In the genomic region with DNA sequence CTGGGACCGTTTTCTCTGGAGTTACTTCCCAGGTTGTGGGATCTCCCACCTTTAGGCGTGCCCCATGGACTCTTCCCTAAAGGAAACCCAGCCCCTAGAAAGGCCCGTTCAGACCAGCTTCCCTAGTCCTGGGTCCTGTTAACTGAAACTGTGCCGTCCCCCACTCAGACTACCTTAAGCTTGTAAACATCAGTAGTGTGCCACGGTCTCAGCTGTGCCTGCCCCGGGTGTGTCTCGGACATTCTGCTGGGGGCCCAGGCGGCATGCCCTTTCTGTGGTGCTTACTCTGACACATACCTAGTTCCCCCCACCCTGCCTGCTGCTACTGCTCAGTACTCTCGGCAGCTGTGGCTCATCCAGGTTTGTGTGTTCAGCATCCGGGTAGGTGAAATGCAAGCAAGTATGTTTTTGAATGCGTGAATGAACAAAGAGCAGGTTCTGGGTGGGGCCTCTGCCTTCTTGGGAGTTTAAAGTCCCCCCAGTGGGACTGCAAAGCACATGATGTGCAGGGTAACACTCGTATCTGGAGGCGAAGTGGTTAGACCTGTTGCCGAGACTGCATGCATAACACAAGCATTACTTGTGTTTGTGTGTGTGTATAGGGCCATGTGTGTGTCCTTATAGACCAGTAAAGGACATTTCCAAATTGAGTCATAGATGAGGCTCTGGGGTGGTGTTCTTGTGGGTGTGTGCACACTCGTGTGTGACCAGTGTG, we compare ENCODE assay signal across 15 mouse cellular contexts.
DNase-seq lines count a peak whose midpoint lies in the region; ATAC-seq and TF ChIP-seq lines count a peak whose summit lies in the region.
"Had no signal": no experiment of that assay in that cellular context is flagged by ENCODE, and none has a peak within 500 bp of the region (broad histone marks: within the 10 kb centered on the region; RNA-seq: fewer than 3 reads in every experiment).

No protein-coding gene starts in this region.

- H3K27me3 ChIP-seq in forebrain, embryonic 10.5 days (ENCODE audit: poor library complexity, severe bottlenecking) = no peaks in the 10 kb centered on the region
- H3K27me3 ChIP-seq in forebrain, postnatal 0 days (ENCODE audit: insufficient read depth, low read length) = no peaks in the 10 kb centered on the region
- no peaks in the 10 kb centered on the region for H3K27me3 ChIP-seq in kidney, embryonic 14.5 days (ENCODE audit: control insufficient read depth, insufficient read depth, low read length)
- H3K27me3 ChIP-seq in CH12.LX (replicated peaks) = no peaks in the 10 kb centered on the region
- H3K27me3 ChIP-seq in midbrain, embryonic 14.5 days (ENCODE audit: control insufficient read depth, insufficient read depth, low read length) = no peaks in the 10 kb centered on the region
- H3K27me3 ChIP-seq: hindbrain, embryonic 15.5 days; Patski had no signal

- H3K9me3 ChIP-seq in forebrain, embryonic 10.5 days = no peaks in the 10 kb centered on the region
- no peaks in the 10 kb centered on the region for H3K9me3 ChIP-seq in forebrain, postnatal 0 days (ENCODE audit: low read length)
- no peaks in the 10 kb centered on the region for H3K9me3 ChIP-seq in kidney, embryonic 14.5 days (ENCODE audit: control insufficient read depth, low read length)
- no peaks in the 10 kb centered on the region for H3K9me3 ChIP-seq in CH12.LX (replicated peaks; ENCODE audit: low read length)
- no peaks in the 10 kb centered on the region for H3K9me3 ChIP-seq in midbrain, embryonic 14.5 days (ENCODE audit: control insufficient read depth, low read length)
- H3K9me3 ChIP-seq: hindbrain, embryonic 15.5 days had no signal

- H3K79me2 ChIP-seq in CH12.LX (replicated peaks; ENCODE audit: control insufficient read depth, extremely low read depth, insufficient read depth, poor library complexity, severe bottlenecking) = peaks cover 12% of the 10 kb centered on the region; the same call in 1 of the 2 replicates

- no peak overlapping the region for H3K9ac ChIP-seq in forebrain, postnatal 0 days
- no peak overlapping the region for H3K9ac ChIP-seq in kidney, embryonic 14.5 days (ENCODE audit: low read depth, low read length)
- H3K9ac ChIP-seq in CH12.LX (ENCODE audit: insufficient read depth, low read depth) = no peak overlapping the region
- H3K9ac ChIP-seq in midbrain, embryonic 14.5 days (replicated peaks; ENCODE audit: low read length) = no peak overlapping the region; the same call in 1 of the 2 replicates
- H3K9ac ChIP-seq: hindbrain, embryonic 15.5 days had no signal

- no peak for DNase-seq in forebrain, embryonic 10.5 days (ENCODE audit: extremely low spot score, low spot score)
- no peak for DNase-seq in forebrain, postnatal 0 days
- DNase-seq in kidney, adult 18-20 months = no peak
- DNase-seq in CH12.LX (ENCODE audit: extremely low read depth) = no peak
- DNase-seq in midbrain, embryonic 14.5 days = no peak
- DNase-seq in adrenal gland, postnatal 36 days = no peak
- no peak for DNase-seq in gastrocnemius, postnatal 10 days
- DNase-seq: cerebellum, adult 9-11 months; embryo, embryonic 11 days; lung, postnatal 4 days had no signal

- H3K27ac ChIP-seq in forebrain, embryonic 10.5 days = 0 out of 2 replicates have a peak overlapping the region, but pooled peaks have one; percentile 20
- H3K27ac ChIP-seq in forebrain, postnatal 0 days (ENCODE audit: low read depth, low read length) = no peak overlapping the region
- H3K27ac ChIP-seq in kidney, embryonic 14.5 days (ENCODE audit: low read depth, low read length) = 0 out of 2 replicates have a peak overlapping the region, but pooled peaks have one; percentile 6
- peak overlapping the region; percentile 17 for H3K27ac ChIP-seq in CH12.LX (ENCODE audit: insufficient read depth, low read depth)
- H3K27ac ChIP-seq in midbrain, embryonic 14.5 days (replicated peaks; ENCODE audit: low read depth, low read length) = peak overlapping the region; percentile 13; the same call in 1 of the 2 replicates
- H3K27ac ChIP-seq: hindbrain, embryonic 15.5 days; kidney, postnatal 0 days had no signal

- H3K4me3 ChIP-seq in forebrain, embryonic 10.5 days = no peak overlapping the region
- H3K4me3 ChIP-seq in forebrain, postnatal 0 days (ENCODE audit: low read depth, low read length) = no peak overlapping the region
- no peak overlapping the region for H3K4me3 ChIP-seq in kidney, embryonic 14.5 days (ENCODE audit: low read length)
- no peak overlapping the region for H3K4me3 ChIP-seq in CH12.LX (replicated peaks in 1 of 3; ENCODE audit: low read depth in 2 of 3, low read length in 2 of 3, poor library complexity in 1 of 3)
- H3K4me3 ChIP-seq in midbrain, embryonic 14.5 days (replicated peaks; ENCODE audit: low read depth, low read length) = no peak overlapping the region
- H3K4me3 ChIP-seq: hindbrain, embryonic 15.5 days had no signal

- peak; percentile 5; the same call in 1 of the 2 replicates for TF ChIP-seq EP300 in CH12.LX (IDR thresholded peaks at IDR 0.05; ENCODE audit: low read length)

- no peak for TF ChIP-seq POLR2A in CH12.LX (IDR thresholded peaks at IDR 0.05; ENCODE audit: low read depth, low read length)

- 88% methylated on average over 15 of the region's 15 CpGs for WGBS in forebrain, embryonic 10.5 days
- 82% methylated on average over 15 of the region's 15 CpGs for WGBS in forebrain, postnatal 0 days
- WGBS in kidney, embryonic 14.5 days = 72% methylated on average over 15 of the region's 15 CpGs
- 85% methylated on average over 15 of the region's 15 CpGs for WGBS in midbrain, embryonic 14.5 days

- dilution Hi-C loops in CH12.LX (cut with MboI; ENCODE audit: extremely low pct_ligation_motif_present, extremely low pct_unique_long_range_greater_than_20kb, low sequenced_read_pairs) = no loop called here

- no peak for TF ChIP-seq RAD21 in CH12.LX (IDR thresholded peaks at IDR 0.05; ENCODE audit: low read depth, low read length)

- H3K4me2 ChIP-seq in forebrain, postnatal 0 days (ENCODE audit: low read depth) = no peak overlapping the region
- no peak overlapping the region for H3K4me2 ChIP-seq in kidney, embryonic 14.5 days (replicated peaks; ENCODE audit: low read depth, low read length)
- peak overlapping the region; percentile 34 for H3K4me2 ChIP-seq in CH12.LX (ENCODE audit: insufficient read depth, low read depth, poor library complexity, severe bottlenecking)
- no peak overlapping the region for H3K4me2 ChIP-seq in midbrain, embryonic 14.5 days (ENCODE audit: low read length)
- H3K4me2 ChIP-seq: heart, embryonic 11.5 days; hindbrain, embryonic 15.5 days had no signal

- in situ Hi-C loops in CH12.LX (cut with MboI; ENCODE audit: low pct_ligation_motif_present, low pct_unique_long_range_greater_than_20kb, low sequenced_read_pairs) = loop anchor here (25.0 kb wide), 1 partner anchor 1129 kb away; a partner anchor contains a TSS

- H3K36me3 ChIP-seq in forebrain, embryonic 10.5 days (replicated peaks) = peaks cover 86% of the 10 kb centered on the region
- 0 out of 2 replicates have a peak, but pooled peaks cover 3% of the 10 kb centered on the region for H3K36me3 ChIP-seq in forebrain, postnatal 0 days (ENCODE audit: insufficient read depth)
- H3K36me3 ChIP-seq in kidney, embryonic 14.5 days (ENCODE audit: control insufficient read depth, insufficient read depth, low read length) = peaks cover 10% of the 10 kb centered on the region; the same call in 1 of the 2 replicates
- peaks cover 6 to 63% of the 10 kb centered on the region in 2 experiments for H3K36me3 ChIP-seq in CH12.LX (replicated peaks in 1 of 2; ENCODE audit: control insufficient read depth in 1 of 2, insufficient read depth in 1 of 2, low read length in 1 of 2)
- H3K36me3 ChIP-seq in midbrain, embryonic 14.5 days (ENCODE audit: control insufficient read depth, insufficient read depth, low read length) = peaks cover 23% of the 10 kb centered on the region
- H3K36me3 ChIP-seq: hindbrain, embryonic 15.5 days had no signal

- peaks cover 89% of the 10 kb centered on the region for H3K4me1 ChIP-seq in forebrain, embryonic 10.5 days
- H3K4me1 ChIP-seq in forebrain, postnatal 0 days (ENCODE audit: insufficient read depth) = peaks cover 18% of the 10 kb centered on the region
- peaks cover 34% of the 10 kb centered on the region for H3K4me1 ChIP-seq in kidney, embryonic 14.5 days (ENCODE audit: control insufficient read depth, insufficient read depth, low read length)
- peaks cover 30 to 89% of the 10 kb centered on the region in 2 experiments for H3K4me1 ChIP-seq in CH12.LX (ENCODE audit: control insufficient read depth in 1 of 2, insufficient read depth in 2 of 2)
- H3K4me1 ChIP-seq in midbrain, embryonic 14.5 days (ENCODE audit: control insufficient read depth, insufficient read depth, low read length) = peaks cover 69% of the 10 kb centered on the region

- no peak for ATAC-seq in forebrain, postnatal 0 days
- no peak for ATAC-seq in kidney, embryonic 14.5 days (ENCODE audit: low FRiP score, low TSS enrichment)
- ATAC-seq in midbrain, embryonic 14.5 days (ENCODE audit: low FRiP score, low TSS enrichment) = no peak
- ATAC-seq: Patski had no signal

- TF ChIP-seq CTCF in forebrain, postnatal 0 days (IDR thresholded peaks at IDR 0.05; ENCODE audit: low read depth) = no peak
- TF ChIP-seq CTCF in CH12.LX (conservative IDR thresholded peaks at IDR 0.05 in 1 of 2, IDR thresholded peaks at IDR 0.05 in 1 of 2; ENCODE audit: low read depth in 2 of 2, low read length in 2 of 2) = no peak

TF ChIP-seq in CH12.LX, 34 proteins besides CTCF, POLR2A, EP300 and RAD21 (continues in another document):
- TF ChIP-seq PAX5 (IDR thresholded peaks at IDR 0.05; ENCODE audit: low read length) (no peak), NRF1 (IDR thresholded peaks at IDR 0.05; ENCODE audit: low read depth, low read length) (no peak), TCF12 (IDR thresholded peaks at IDR 0.05; ENCODE audit: low read depth, low read length) (peak; percentile 39; the same call in 1 of the 2 replicates), ZC3H11A (IDR thresholded peaks at IDR 0.05; ENCODE audit: low read depth, low read length) (no peak), USF2 (conservative IDR thresholded peaks at IDR 0.05; ENCODE audit: low read depth, low read length) (no peak), ELF1 (IDR thresholded peaks at IDR 0.05; ENCODE audit: low read depth, low read length) (no peak), UBTF (IDR thresholded peaks at IDR 0.05; ENCODE audit: low read depth, low read length) (no peak), SIN3A (IDR thresholded peaks at IDR 0.05; ENCODE audit: low read length) (0 out of 2 replicates have a peak, but pooled peaks have one; percentile 52), E2F4 (IDR thresholded peaks at IDR 0.05; ENCODE audit: insufficient replicate concordance, low read depth, low read length) (no peak), BHLHE40 (IDR thresholded peaks at IDR 0.05; ENCODE audit: low read depth, low read length) (0 out of 2 replicates have a peak, but pooled peaks have one; percentile 30), GABPA (IDR thresholded peaks at IDR 0.05; ENCODE audit: insufficient replicate concordance, low read depth, low read length) (no peak), CHD2 (IDR thresholded peaks at IDR 0.05; ENCODE audit: low read length) (no peak), TBP (conservative IDR thresholded peaks at IDR 0.05; ENCODE audit: low read depth, low read length) (no peak), USF1 (IDR thresholded peaks at IDR 0.05; ENCODE audit: low read depth, low read length) (no peak), NELFE (IDR thresholded peaks at IDR 0.05; ENCODE audit: low read depth, low read length) (0 out of 2 replicates have a peak, but pooled peaks have one; percentile 11)
